In the genomic region with DNA sequence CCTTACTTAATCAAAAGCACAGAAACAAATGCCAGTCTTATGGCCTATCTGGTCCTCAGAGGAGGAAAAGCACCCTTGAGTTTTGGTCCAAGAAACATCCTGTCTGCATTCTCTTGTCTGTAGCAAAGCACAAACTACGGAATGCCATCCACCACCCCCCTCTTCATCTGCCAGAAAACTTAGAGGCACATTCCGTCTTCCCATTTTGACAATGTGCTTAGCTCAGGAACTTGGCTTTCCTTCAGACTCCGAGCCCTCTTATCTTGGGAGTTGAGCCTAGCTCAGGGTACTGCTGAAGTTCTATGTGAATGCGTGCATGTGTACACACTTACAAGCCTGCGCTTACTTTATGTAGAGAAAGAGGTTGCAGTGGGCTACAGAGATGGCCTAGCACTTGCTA, we compare ENCODE assay signal across 20 mouse cellular contexts.
DNase-seq lines count a peak whose midpoint lies in the region; TF ChIP-seq lines count a peak whose summit lies in the region.
"Had no signal": no experiment of that assay in that cellular context is flagged by ENCODE, and none has a peak within 500 bp of the region (broad histone marks: within the 10 kb centered on the region; RNA-seq: fewer than 3 reads in every experiment).

No protein-coding gene starts in this region.

- no peak overlapping the region for H3K4me3 ChIP-seq in testis, adult 2 months (ENCODE audit: control insufficient read depth, low read depth, low read length)
- no peak overlapping the region for H3K4me3 ChIP-seq in limb, embryonic 10.5 days
- H3K4me3 ChIP-seq: embryonic facial prominence, embryonic 15.5 days; forebrain, embryonic 10.5 days; heart, adult 2 months; intestine, embryonic 15.5 days had no signal

- no peaks in the 10 kb centered on the region for H3K4me1 ChIP-seq in testis, adult 2 months (ENCODE audit: control insufficient read depth, insufficient read depth, low read length)
- peaks cover 32% of the 10 kb centered on the region for H3K4me1 ChIP-seq in limb, embryonic 10.5 days

- no peak for TF ChIP-seq POLR2A in testis, adult 2 months (IDR thresholded peaks at IDR 0.05; ENCODE audit: control insufficient read depth, low read depth, low read length)

- no peaks in the 10 kb centered on the region for H3K27me3 ChIP-seq in testis, adult 2 months (ENCODE audit: control insufficient read depth, insufficient read depth, low read length)
- no peaks in the 10 kb centered on the region for H3K27me3 ChIP-seq in limb, embryonic 10.5 days (ENCODE audit: low read depth, poor library complexity, severe bottlenecking)
- H3K27me3 ChIP-seq: embryonic facial prominence, embryonic 15.5 days; intestine, embryonic 15.5 days had no signal

- H3K9me3 ChIP-seq in limb, embryonic 10.5 days (replicated peaks), result no peaks in the 10 kb centered on the region
- H3K9me3 ChIP-seq: embryonic facial prominence, embryonic 15.5 days; forebrain, embryonic 10.5 days; intestine, embryonic 15.5 days had no signal

- WGBS in limb, embryonic 10.5 days, result 89% methylated on average over 5 of the region's 5 CpGs

- H3K36me3 ChIP-seq in testis, adult 2 months (ENCODE audit: control insufficient read depth, insufficient read depth, low read length), result no peaks in the 10 kb centered on the region
- no peaks in the 10 kb centered on the region for H3K36me3 ChIP-seq in limb, embryonic 10.5 days
- H3K36me3 ChIP-seq: embryonic facial prominence, embryonic 15.5 days; forebrain, embryonic 10.5 days; intestine, embryonic 15.5 days had no signal

- no peak for TF ChIP-seq CTCF in testis, adult 2 months (IDR thresholded peaks at IDR 0.05; ENCODE audit: control insufficient read depth, insufficient read depth, insufficient replicate concordance, low read depth, low read length)

- H3K27ac ChIP-seq in testis, adult 2 months (ENCODE audit: control insufficient read depth, insufficient read depth, low read depth, low read length), result peak overlapping the region; percentile 25; the same call in 1 of the 2 replicates
- H3K27ac ChIP-seq in limb, embryonic 10.5 days, result no peak overlapping the region
- H3K27ac ChIP-seq: embryonic facial prominence, embryonic 15.5 days; forebrain, embryonic 10.5 days; heart, adult 2 months; intestine, embryonic 15.5 days; kidney, postnatal 0 days; stomach, postnatal 0 days had no signal

- intact Hi-C loops in heart, postnatal 36 days (cut with DNase I), result loop anchor here (5.0 kb wide), 1 partner anchor 272 kb away; no protein-coding TSS in a partner anchor

- peak; percentile 90 for DNase-seq in heart, adult 11 months
- no peak for DNase-seq in heart, postnatal 36 days
- peak; percentile 29 for DNase-seq in kidney, postnatal 14 days
- DNase-seq in kidney, adult 18-20 months, result no peak
- no peak for DNase-seq in testis, postnatal 10 days (ENCODE audit: low spot score)
- DNase-seq in limb, embryonic 10.5 days (ENCODE audit: low spot score), result no peak
- DNase-seq: adrenal gland, postnatal 14 days; cerebellum, adult 2 months; gastrocnemius, postnatal 10 days; heart, adult 2 months; heart, postnatal 10 days; liver; liver, postnatal 0 days; thymus, postnatal 36 days had no signal

Comparison
In these comparisons a context has a peak if more than half of its experiments do, and no peak if none do; other contexts are left out.
1. DNase-seq: peak in heart, adult 11 months (single experiment) and kidney, postnatal 14 days (single experiment); none in heart, postnatal 36 days (0 of 2), kidney, adult 18-20 months (single experiment), testis, postnatal 10 days (single experiment) and limb, embryonic 10.5 days (single experiment).